Mouse (Mus musculus): ENCODE results near the gene Cd300lf. TPM values are rescaled to one million over a fixed set of nuclear protein-coding genes. Genes with fewer than 3 reads are reported as not detected.

The Cd300lf gene
- polyA plus RNA-seq, 1 experiment from 2014 or later: 0.36 TPM

GRCm38 (mm10) chr11:115081373-115081772, 52.4 kb downstream of the Cd300lf start:
- no peak overlapping the region for H3K27ac ChIP-seq

GRCm38 (mm10) chr11:115080886-115081285, 52.9 kb downstream of the Cd300lf start:
- Histone ChIP-seq H3K36me3 (no peaks in the 10 kb centered on the region), H3K9me3 (replicated peaks) (no peaks in the 10 kb centered on the region), H3K4me1 (0 out of 2 replicates have a peak, but pooled peaks cover 2% of the 10 kb centered on the region), H3K4me2 (no peak overlapping the region), H3K27ac (no peak overlapping the region), H3K27me3 (peaks cover 26% of the 10 kb centered on the region), H3K4me3 (replicated peaks) (no peak overlapping the region), H3K9ac (no peak overlapping the region)
- no peak for ATAC-seq (replicated peaks; ENCODE audit: low FRiP score)
- 34% methylated on average over 13 of the region's 13 CpGs for WGBS

More at GRCm38 (mm10) chr11:115081373-115081772, 52.4 kb downstream of the Cd300lf start:
- 0 out of 2 replicates have a peak, but pooled peaks cover 2% of the 10 kb centered on the region for H3K4me1 ChIP-seq
- 69% methylated on average over 3 of the region's 3 CpGs for WGBS
- no peak overlapping the region for H3K9ac ChIP-seq
- H3K27me3 ChIP-seq: peaks cover 26% of the 10 kb centered on the region
- no peaks in the 10 kb centered on the region for H3K36me3 ChIP-seq
- no peak overlapping the region for H3K4me2 ChIP-seq
- no peaks in the 10 kb centered on the region for H3K9me3 ChIP-seq (replicated peaks)
- no peak for ATAC-seq (replicated peaks; ENCODE audit: low FRiP score)
- H3K4me3 ChIP-seq (replicated peaks): no peak overlapping the region

GRCm38 (mm10) chr11:115078680-115079079, 55.1 kb downstream of the Cd300lf start:
- 86% methylated on average over 5 of the region's 5 CpGs for WGBS
- no peaks in the 10 kb centered on the region for H3K9me3 ChIP-seq (replicated peaks)
- ATAC-seq (replicated peaks; ENCODE audit: low FRiP score): no peak
- H3K27ac ChIP-seq: no peak overlapping the region
- no peaks in the 10 kb centered on the region for H3K36me3 ChIP-seq
- H3K4me2 ChIP-seq: no peak overlapping the region
- H3K9ac ChIP-seq: no peak overlapping the region
- peaks cover 7% of the 10 kb centered on the region for H3K27me3 ChIP-seq
- no peak overlapping the region for H3K4me3 ChIP-seq (replicated peaks)
- 0 out of 2 replicates have a peak, but pooled peaks cover 2% of the 10 kb centered on the region for H3K4me1 ChIP-seq

GRCm38 (mm10) chr11:115077436-115077835, 56.4 kb downstream of the Cd300lf start:
- H3K9me3 ChIP-seq (replicated peaks): no peaks in the 10 kb centered on the region
- peaks cover 8% of the 10 kb centered on the region; the same call in 1 of the 2 replicates for H3K4me1 ChIP-seq
- no peak overlapping the region for H3K27ac ChIP-seq
- ATAC-seq (replicated peaks; ENCODE audit: low FRiP score): no peak
- H3K4me2 ChIP-seq: no peak overlapping the region
- no peak overlapping the region for H3K9ac ChIP-seq
- WGBS: 74% methylated on average over 1 of the region's 1 CpGs
- peaks cover 4% of the 10 kb centered on the region; the same call in 1 of the 2 replicates for H3K27me3 ChIP-seq
- no peak overlapping the region for H3K4me3 ChIP-seq (replicated peaks)
- H3K36me3 ChIP-seq: no peaks in the 10 kb centered on the region

GRCm38 (mm10) chr11:115075859-115076258, 57.9 kb downstream of the Cd300lf start:
- Histone ChIP-seq H3K4me3 (replicated peaks) (no peak overlapping the region), H3K9me3 (replicated peaks) (no peaks in the 10 kb centered on the region), H3K27me3 (no peaks in the 10 kb centered on the region), H3K4me1 (peaks cover 21% of the 10 kb centered on the region), H3K36me3 (no peaks in the 10 kb centered on the region), H3K9ac (no peak overlapping the region), H3K27ac (no peak overlapping the region), H3K4me2 (no peak overlapping the region)
- whole genome bisulfite sequencing: 41% methylated on average over 5 of the region's 5 CpGs
- no peak for ATAC-seq (replicated peaks; ENCODE audit: low FRiP score)

GRCm38 (mm10) chr11:115075407-115075806, 58.4 kb downstream of the Cd300lf start:
- Histone ChIP-seq H3K4me1 (peaks cover 21% of the 10 kb centered on the region), H3K9ac (no peak overlapping the region), H3K4me3 (replicated peaks) (no peak overlapping the region), H3K9me3 (replicated peaks) (no peaks in the 10 kb centered on the region), H3K27me3 (no peaks in the 10 kb centered on the region), H3K36me3 (no peaks in the 10 kb centered on the region), H3K27ac (no peak overlapping the region), H3K4me2 (no peak overlapping the region)
- WGBS: 68% methylated on average over 7 of the region's 7 CpGs
- ATAC-seq (replicated peaks; ENCODE audit: low FRiP score): no peak

GRCm38 (mm10) chr11:115073002-115073401, 60.8 kb downstream of the Cd300lf start:
- peak overlapping the region; percentile 56; the same call in 1 of the 2 replicates for H3K27ac ChIP-seq
- H3K4me3 ChIP-seq (replicated peaks): no peak overlapping the region
- ATAC-seq (replicated peaks; ENCODE audit: low FRiP score): no peak
- no peaks in the 10 kb centered on the region for H3K9me3 ChIP-seq (replicated peaks)
- no peaks in the 10 kb centered on the region for H3K27me3 ChIP-seq
- WGBS: 66% methylated on average over 5 of the region's 5 CpGs
- no peaks in the 10 kb centered on the region for H3K36me3 ChIP-seq
- H3K9ac ChIP-seq: no peak overlapping the region
- H3K4me1 ChIP-seq: peaks cover 21% of the 10 kb centered on the region
- H3K4me2 ChIP-seq: no peak overlapping the region

GRCm38 (mm10) chr11:115071631-115072294, 62.0 kb downstream of the Cd300lf start:
- no peaks in the 10 kb centered on the region for H3K36me3 ChIP-seq
- no peaks in the 10 kb centered on the region; the same call in 1 of the 2 replicates for H3K27me3 ChIP-seq
- WGBS: 8% methylated on average over 14 of the region's 14 CpGs
- peaks cover 21% of the 10 kb centered on the region for H3K4me1 ChIP-seq
- H3K4me3 ChIP-seq (replicated peaks): peak overlapping the region; percentile 1; the same call in 1 of the 2 replicates
- no peaks in the 10 kb centered on the region for H3K9me3 ChIP-seq (replicated peaks)
- 0 out of 2 replicates have a peak overlapping the region, but pooled peaks have one; percentile 0 for H3K9ac ChIP-seq
- peak overlapping the region; percentile 87 for H3K27ac ChIP-seq
- H3K4me2 ChIP-seq: peak overlapping the region; percentile 52
- peak; percentile 75 for ATAC-seq (replicated peaks; ENCODE audit: low FRiP score)

- H3K9ac ChIP-seq: 0 out of 2 replicates have a peak overlapping the region, but pooled peaks have one; percentile 0
- H3K9me3 ChIP-seq (replicated peaks): no peaks in the 10 kb centered on the region
- H3K36me3 ChIP-seq: no peaks in the 10 kb centered on the region
- peaks cover 21% of the 10 kb centered on the region for H3K4me1 ChIP-seq
- H3K27me3 ChIP-seq: no peaks in the 10 kb centered on the region; the same call in 1 of the 2 replicates
- 12% methylated on average over 9 of the region's 9 CpGs for WGBS
- no peak for ATAC-seq (replicated peaks; ENCODE audit: low FRiP score)
- peak overlapping the region; percentile 87 for H3K27ac ChIP-seq
- H3K4me2 ChIP-seq: peak overlapping the region; percentile 52
- peak overlapping the region; percentile 1; the same call in 1 of the 2 replicates for H3K4me3 ChIP-seq (replicated peaks)
These were observed 62.7 kb downstream of the Cd300lf start for GRCm38 (mm10) chr11:115071015-115071551.

- no peak for ATAC-seq (replicated peaks; ENCODE audit: low FRiP score)
- Histone ChIP-seq H3K9ac (no peak overlapping the region), H3K4me3 (replicated peaks) (no peak overlapping the region), H3K9me3 (replicated peaks) (no peaks in the 10 kb centered on the region), H3K36me3 (no peaks in the 10 kb centered on the region), H3K27me3 (no peaks in the 10 kb centered on the region; the same call in 1 of the 2 replicates), H3K4me1 (peaks cover 9% of the 10 kb centered on the region), H3K27ac (no peak overlapping the region), H3K4me2 (no peak overlapping the region)
- 65% methylated on average over 6 of the region's 6 CpGs for WGBS
These were observed 67.0 kb downstream of the Cd300lf start for GRCm38 (mm10) chr11:115066768-115067167.
